Mouse (Mus musculus): ENCODE measurements around the gene Six5. TPM values are rescaled to one million over a fixed set of nuclear protein-coding genes. Genes with fewer than 3 reads are reported as not detected.

Gene Six5
- polyA plus RNA-seq, 1 experiment: 6.5 TPM

- TF ChIP-seq POLR2A (IDR thresholded peaks at IDR 0.05; ENCODE audit: borderline replicate concordance, control insufficient read depth, low read depth, low read length) (peak; percentile 39; the same call in 1 of the 2 replicates), CTCF (IDR thresholded peaks at IDR 0.05; ENCODE audit: control insufficient read depth, insufficient read depth, low read length) (no peak)
- Histone ChIP-seq H3K27ac (ENCODE audit: control insufficient read depth, insufficient read depth, low read depth, low read length, poor library complexity) (peak overlapping the region; percentile 36; the same call in 1 of the 2 replicates), H3K4me1 (ENCODE audit: control insufficient read depth, insufficient read depth, low read length) (peaks cover 2% of the 10 kb centered on the region; the same call in 1 of the 2 replicates), H3K4me3 (replicated peaks; ENCODE audit: control insufficient read depth, low read depth, low read length) (peak overlapping the region; percentile 13)
- WGBS: under 1% methylated on average over 86 of the region's 87 CpGs
These were observed 694 bp downstream of the Six5 start for GRCm38 (mm10) chr7:19094826-19095750.

- Histone ChIP-seq H3K4me1 (ENCODE audit: control insufficient read depth, insufficient read depth, low read length) (peaks cover 2% of the 10 kb centered on the region; the same call in 1 of the 2 replicates), H3K4me3 (replicated peaks; ENCODE audit: control insufficient read depth, low read depth, low read length) (no peak overlapping the region), H3K27ac (ENCODE audit: control insufficient read depth, insufficient read depth, low read depth, low read length, poor library complexity) (no peak overlapping the region)
- TF ChIP-seq CTCF (IDR thresholded peaks at IDR 0.05; ENCODE audit: control insufficient read depth, insufficient read depth, low read length) (no peak), POLR2A (IDR thresholded peaks at IDR 0.05; ENCODE audit: borderline replicate concordance, control insufficient read depth, low read depth, low read length) (no peak)
- 3% methylated on average over 19 of the region's 19 CpGs for WGBS
These were observed 1.3 kb downstream of the Six5 start for GRCm38 (mm10) chr7:19095751-19096110.

GRCm38 (mm10) chr7:19096421-19096976 lies 2.1 kb downstream of the Six5 start:
- H3K4me3 ChIP-seq (replicated peaks; ENCODE audit: control insufficient read depth, low read depth, low read length): no peak overlapping the region
- WGBS: 81% methylated on average over 5 of the region's 5 CpGs
- H3K4me1 ChIP-seq (ENCODE audit: control insufficient read depth, insufficient read depth, low read length): peaks cover 2% of the 10 kb centered on the region; the same call in 1 of the 2 replicates
- H3K27ac ChIP-seq (ENCODE audit: control insufficient read depth, insufficient read depth, low read depth, low read length, poor library complexity): no peak overlapping the region
- TF ChIP-seq CTCF (IDR thresholded peaks at IDR 0.05; ENCODE audit: control insufficient read depth, insufficient read depth, low read length) (no peak), POLR2A (IDR thresholded peaks at IDR 0.05; ENCODE audit: borderline replicate concordance, control insufficient read depth, low read depth, low read length) (no peak)

- no peak for TF ChIP-seq POLR2A (IDR thresholded peaks at IDR 0.05; ENCODE audit: borderline replicate concordance, control insufficient read depth, low read depth, low read length)
- no peak for TF ChIP-seq CTCF (IDR thresholded peaks at IDR 0.05; ENCODE audit: control insufficient read depth, insufficient read depth, low read length)
- H3K27ac ChIP-seq (ENCODE audit: control insufficient read depth, insufficient read depth, low read depth, low read length, poor library complexity): no peak overlapping the region
- H3K4me1 ChIP-seq (ENCODE audit: control insufficient read depth, insufficient read depth, low read length): peaks cover 2% of the 10 kb centered on the region; the same call in 1 of the 2 replicates
- WGBS: 63% methylated on average over 2 of the region's 2 CpGs
- H3K4me3 ChIP-seq (replicated peaks; ENCODE audit: control insufficient read depth, low read depth, low read length): no peak overlapping the region
These were observed 2.8 kb downstream of the Six5 start for GRCm38 (mm10) chr7:19097217-19097616.

GRCm38 (mm10) chr7:19097863-19098262 lies 3.5 kb downstream of the Six5 start:
- Histone ChIP-seq H3K4me1 (ENCODE audit: control insufficient read depth, insufficient read depth, low read length) (peaks cover 2% of the 10 kb centered on the region; the same call in 1 of the 2 replicates), H3K4me3 (replicated peaks; ENCODE audit: control insufficient read depth, low read depth, low read length) (no peak overlapping the region), H3K27ac (ENCODE audit: control insufficient read depth, insufficient read depth, low read depth, low read length, poor library complexity) (no peak overlapping the region)
- TF ChIP-seq CTCF (IDR thresholded peaks at IDR 0.05; ENCODE audit: control insufficient read depth, insufficient read depth, low read length) (no peak), POLR2A (IDR thresholded peaks at IDR 0.05; ENCODE audit: borderline replicate concordance, control insufficient read depth, low read depth, low read length) (no peak)

GRCm38 (mm10) chr7:19098811-19099210 lies 4.4 kb downstream of the Six5 start:
- Histone ChIP-seq H3K4me3 (replicated peaks; ENCODE audit: control insufficient read depth, low read depth, low read length) (no peak overlapping the region), H3K27ac (ENCODE audit: control insufficient read depth, insufficient read depth, low read depth, low read length, poor library complexity) (no peak overlapping the region), H3K4me1 (ENCODE audit: control insufficient read depth, insufficient read depth, low read length) (no peaks in the 10 kb centered on the region)
- WGBS: 75% methylated on average over 7 of the region's 7 CpGs
- TF ChIP-seq POLR2A (IDR thresholded peaks at IDR 0.05; ENCODE audit: borderline replicate concordance, control insufficient read depth, low read depth, low read length) (no peak), CTCF (IDR thresholded peaks at IDR 0.05; ENCODE audit: control insufficient read depth, insufficient read depth, low read length) (no peak)

GRCm38 (mm10) chr7:19100290-19100689 lies 5.9 kb downstream of the Six5 start:
- no peaks in the 10 kb centered on the region for H3K4me1 ChIP-seq (ENCODE audit: control insufficient read depth, insufficient read depth, low read length)
- WGBS: 65% methylated on average over 1 of the region's 1 CpGs
- no peak for TF ChIP-seq POLR2A (IDR thresholded peaks at IDR 0.05; ENCODE audit: borderline replicate concordance, control insufficient read depth, low read depth, low read length)
- TF ChIP-seq CTCF (IDR thresholded peaks at IDR 0.05; ENCODE audit: control insufficient read depth, insufficient read depth, low read length): no peak
- H3K4me3 ChIP-seq (replicated peaks; ENCODE audit: control insufficient read depth, low read depth, low read length): no peak overlapping the region
- no peak overlapping the region for H3K27ac ChIP-seq (ENCODE audit: control insufficient read depth, insufficient read depth, low read depth, low read length, poor library complexity)

GRCm38 (mm10) chr7:19103741-19104140 lies 9.3 kb downstream of the Six5 start:
- TF ChIP-seq CTCF (IDR thresholded peaks at IDR 0.05; ENCODE audit: control insufficient read depth, insufficient read depth, low read length): no peak
- TF ChIP-seq POLR2A (IDR thresholded peaks at IDR 0.05; ENCODE audit: borderline replicate concordance, control insufficient read depth, low read depth, low read length): no peak
- Histone ChIP-seq H3K27ac (ENCODE audit: control insufficient read depth, insufficient read depth, low read depth, low read length, poor library complexity) (no peak overlapping the region), H3K4me1 (ENCODE audit: control insufficient read depth, insufficient read depth, low read length) (no peaks in the 10 kb centered on the region), H3K4me3 (replicated peaks; ENCODE audit: control insufficient read depth, low read depth, low read length) (no peak overlapping the region)

Data from bone marrow, adult 2 months (tissue).